Mouse (Mus musculus) CH12.LX (cell line): ENCODE measurements around the gene Dzip1l. TPM values are rescaled to one million over a fixed set of nuclear protein-coding genes. Genes with fewer than 3 reads are reported as not detected.

ENCODE experiments used
- DNase-seq: peaks from one replicate; pipeline ENCODE4 v3.0.0-alpha.2; 2013; ENCODE audit errors: extremely low read depth
- H3K27ac ChIP-seq: 2 replicates; pipeline ENCODE4 v1.5.1; 2012; ENCODE audit warnings: low read depth, mild to moderate bottlenecking, control low read depth, moderate library complexity; ENCODE audit not compliant: insufficient read depth
- H3K27me3 ChIP-seq: replicated peaks from 2 replicates; pipeline ENCODE3; 2012; ENCODE audit warnings: inconsistent platforms
- H3K36me3 ChIP-seq, 2 experiments: replicated peaks in 1 of 2; 2 replicates each; pipeline versions ENCODE3 to v1.6.1; 2012; ENCODE audit warnings: inconsistent platforms in 1 of 2, low read length in 1 of 2, mild to moderate bottlenecking in 1 of 2, mixed read lengths in 1 of 2, moderate library complexity in 1 of 2; ENCODE audit not compliant: control insufficient read depth in 1 of 2, insufficient read depth in 1 of 2
- H3K4me1 ChIP-seq, 2 experiments: 2 replicates each; pipeline ENCODE4 v1.6.1; 2012; ENCODE audit warnings: inconsistent platforms in 1 of 2, moderate library complexity in 1 of 2; ENCODE audit not compliant: insufficient read depth in 2 of 2, control insufficient read depth in 1 of 2
- H3K4me2 ChIP-seq: 2 replicates; pipeline ENCODE4 v1.6.1; 2012; ENCODE audit warnings: low read depth, mild to moderate bottlenecking, control low read depth; ENCODE audit not compliant: poor library complexity, insufficient read depth, severe bottlenecking
- H3K4me3 ChIP-seq, 3 experiments: fragments of 150-350 bp in 1 of 3; sonication (generic) in 1 of 3; replicated peaks in 1 of 3; 2 replicates each; pipeline versions ENCODE3 to v1.5.1; 2011 to 2012; ENCODE audit warnings: low read depth in 2 of 3, low read length in 2 of 3, mild to moderate bottlenecking in 2 of 3, moderate library complexity in 2 of 3, control low read depth in 1 of 3, improper control_type of control experiment in 1 of 3, inconsistent platforms in 1 of 3, mixed read lengths in 1 of 3; ENCODE audit not compliant: poor library complexity in 1 of 3
- H3K79me2 ChIP-seq: replicated peaks from 2 replicates; pipeline ENCODE4 v1.6.1; 2012; ENCODE audit warnings: mild to moderate bottlenecking, moderate library complexity; ENCODE audit not compliant: control insufficient read depth, poor library complexity, insufficient read depth, severe bottlenecking; ENCODE audit errors: extremely low read depth
- H3K9ac ChIP-seq: 2 replicates; pipeline ENCODE4 v1.6.1; 2012; ENCODE audit warnings: low read depth, mild to moderate bottlenecking, control low read depth, moderate library complexity; ENCODE audit not compliant: insufficient read depth
- H3K9me3 ChIP-seq: replicated peaks from 2 replicates; pipeline ENCODE3; 2012; ENCODE audit warnings: low read length, inconsistent platforms, mixed read lengths
- BHLHE40 ChIP-seq: IDR thresholded peaks from 2 replicates; pipeline ENCODE4 v1.6.1; 2011; ENCODE audit warnings: mild to moderate bottlenecking, low read depth, low read length, improper control_type of control experiment
- E2F4 ChIP-seq: IDR thresholded peaks from 2 replicates; pipeline ENCODE4 v1.6.1; 2011; ENCODE audit warnings: low read depth, low read length, improper control_type of control experiment; ENCODE audit not compliant: insufficient replicate concordance
- ETS1 ChIP-seq: conservative IDR thresholded peaks from 2 replicates; pipeline ENCODE4 v1.6.1; 2012; ENCODE audit warnings: low read depth, mild to moderate bottlenecking, inconsistent platforms, low read length, improper control_type of control experiment, moderate library complexity
- HCFC1 ChIP-seq: IDR thresholded peaks from 2 replicates; pipeline ENCODE4 v1.6.1; 2012; ENCODE audit warnings: low read depth, mild to moderate bottlenecking, inconsistent platforms, low read length, improper control_type of control experiment
- MEF2A ChIP-seq: IDR thresholded peaks from 2 replicates; pipeline ENCODE4 v1.6.1; 2014; ENCODE audit warnings: low read depth, mild to moderate bottlenecking, inconsistent platforms, low read length, improper control_type of control experiment, borderline replicate concordance
- MXI1 ChIP-seq: IDR thresholded peaks from 2 replicates; pipeline ENCODE4 v1.6.1; 2011; ENCODE audit warnings: mild to moderate bottlenecking, low read depth, low read length, improper control_type of control experiment
- NRF1 ChIP-seq: IDR thresholded peaks from 2 replicates; pipeline ENCODE4 v1.6.1; 2014; ENCODE audit warnings: low read depth, mild to moderate bottlenecking, inconsistent platforms, low read length, improper control_type of control experiment, moderate library complexity
- POLR2A ChIP-seq: IDR thresholded peaks from 2 replicates; pipeline ENCODE4 v1.6.1; 2011; ENCODE audit warnings: low read depth, mild to moderate bottlenecking, improper control_type of control experiment, low read length
- POLR2AphosphoS2 ChIP-seq: IDR thresholded peaks from 2 replicates; pipeline ENCODE4 v1.6.1; 2011; ENCODE audit warnings: low read depth, low read length, improper control_type of control experiment
- TBP ChIP-seq: conservative IDR thresholded peaks from 2 replicates; pipeline ENCODE4 v1.6.1; 2011; ENCODE audit warnings: low read depth, low read length, improper control_type of control experiment
- USF1 ChIP-seq: IDR thresholded peaks from 2 replicates; pipeline ENCODE4 v1.6.1; 2014; ENCODE audit warnings: low read depth, mild to moderate bottlenecking, inconsistent platforms, low read length, improper control_type of control experiment
- USF2 ChIP-seq: conservative IDR thresholded peaks from 2 replicates; pipeline ENCODE4 v1.6.1; 2011; ENCODE audit warnings: low read depth, low read length, improper control_type of control experiment
- dilution Hi-C: fragments of 300-500 bp; cut with MboI; formaldehyde crosslinking; loops from 2 replicates; pipeline ENCODE4 v1.14.3; 2020; ENCODE audit warnings: low sequenced_read_pairs; ENCODE audit not compliant: extremely low pct_unique_long_range_greater_than_20kb, extremely low pct_ligation_motif_present
- in situ Hi-C: fragments of 300-500 bp; cut with MboI; formaldehyde crosslinking; loops from 3 replicates; pipeline ENCODE4 v1.14.3; 2019; ENCODE audit warnings: low sequenced_read_pairs, low pct_ligation_motif_present, low pct_unique_long_range_greater_than_20kb, mixed read lengths
- polyA plus RNA-seq: library from polyadenylated mRNA; unstranded; fragments of >175 nt; gene quantifications from 2 replicates; pipeline ENCODE4 v1.2.1, GENCODE M21; 2012; ENCODE audit warnings: low read depth; ENCODE audit not compliant: insufficient read length
- total RNA-seq, 2 experiments: library from RNA; depleted of rRNA; stranded (reverse); fragments of 300-350 nt in 1 of 2; fragments of >200 nt in 1 of 2; gene quantifications; 2 replicates each; pipeline ENCODE4 v1.2.3; 2012 to 2014

The Dzip1l gene
- total and polyA plus RNA-seq, 3 experiments = not detected

DNA sequence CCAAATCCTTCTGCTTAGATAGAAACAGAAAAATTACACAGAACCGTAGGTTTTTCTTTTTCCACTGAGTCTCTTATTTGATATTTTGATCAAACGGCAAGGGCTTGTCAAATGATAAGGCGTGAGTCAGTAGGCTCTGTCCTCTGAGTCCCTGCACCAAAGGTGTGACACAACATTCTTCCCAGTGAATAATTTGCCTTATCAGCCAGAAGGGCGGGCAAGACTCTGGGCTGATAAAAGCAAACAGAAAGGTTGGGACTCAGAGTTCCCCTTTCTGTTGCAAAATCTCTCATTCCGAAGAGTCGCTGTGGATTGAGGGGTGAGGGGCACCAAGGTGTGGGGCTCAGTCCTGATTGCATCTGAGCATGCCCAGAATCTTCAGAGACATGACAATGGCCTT is 72.9 kb downstream of the Dzip1l start:
- no peaks in the 10 kb centered on the region for H3K36me3 ChIP-seq
- no peak overlapping the region for H3K4me2 ChIP-seq
- dilution Hi-C loops (no loop called here), in situ Hi-C loops (no loop called here)
- peaks cover 6% of the 10 kb centered on the region for H3K27me3 ChIP-seq
- no peaks in the 10 kb centered on the region for H3K79me2 ChIP-seq
- H3K9me3 ChIP-seq = peaks cover 7% of the 10 kb centered on the region
- DNase-seq = no peak
- H3K4me1 ChIP-seq = no peaks in the 10 kb centered on the region
- no peak for TF ChIP-seq MEF2A
- TF ChIP-seq MXI1 = no peak
- no peak for TF ChIP-seq BHLHE40
- TF ChIP-seq USF1 = no peak
- no peak for TF ChIP-seq NRF1
- TF ChIP-seq POLR2AphosphoS2 = no peak
- no peak for TF ChIP-seq E2F4
- no peak overlapping the region for H3K9ac ChIP-seq
- H3K27ac ChIP-seq = no peak overlapping the region
- H3K4me3 ChIP-seq = no peak overlapping the region

DNA sequence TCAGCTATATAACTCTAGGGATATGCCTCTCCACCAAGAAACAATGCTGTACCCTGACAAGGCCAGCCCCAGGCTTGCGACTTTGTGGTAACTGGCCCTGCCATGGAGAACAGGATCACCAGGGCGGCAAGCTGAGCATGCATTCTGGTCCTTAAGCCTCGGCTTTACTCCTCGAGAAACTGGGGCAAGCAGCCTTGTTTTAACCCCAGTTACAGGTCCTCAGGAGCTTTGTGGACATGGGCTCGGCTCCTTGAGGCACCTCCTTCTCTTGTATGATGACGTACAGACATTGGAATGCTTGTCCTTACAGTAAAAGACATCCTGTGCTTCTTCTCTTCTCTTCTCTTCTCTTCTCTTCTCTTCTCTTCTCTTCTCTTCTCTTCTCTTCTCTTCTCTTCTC is 74.4 kb downstream of the Dzip1l start:
- in situ Hi-C loops = no loop called here
- H3K9ac ChIP-seq = no peak overlapping the region
- dilution Hi-C loops = no loop called here

DNA sequence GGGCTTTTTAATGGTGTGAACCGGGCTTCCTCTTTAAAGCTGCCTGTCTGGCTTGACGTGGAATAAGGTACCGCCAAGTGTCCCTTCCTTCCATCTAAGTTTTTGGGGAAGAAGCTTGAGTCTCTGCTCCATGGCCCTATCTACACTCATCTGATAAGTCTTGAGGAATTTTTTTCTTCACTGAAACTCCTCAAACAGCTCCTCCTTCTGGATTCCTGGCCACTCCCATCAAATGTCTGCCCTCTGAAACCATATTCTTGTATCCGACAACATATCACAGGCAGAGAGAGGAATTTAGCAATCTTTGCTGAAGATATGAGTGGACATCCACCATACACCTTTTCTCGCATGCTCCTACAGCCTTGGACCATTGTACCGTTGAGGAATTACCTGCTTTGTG is 77.0 kb downstream of the Dzip1l start:
- no peaks in the 10 kb centered on the region for H3K79me2 ChIP-seq
- H3K4me3 ChIP-seq = no peak overlapping the region
- no peak overlapping the region for H3K27ac ChIP-seq
- in situ Hi-C loops = no loop called here
- no peaks in the 10 kb centered on the region for H3K36me3 ChIP-seq
- H3K9me3 ChIP-seq = peaks cover 4% of the 10 kb centered on the region
- peaks cover 16% of the 10 kb centered on the region for H3K27me3 ChIP-seq
- H3K9ac ChIP-seq = no peak overlapping the region
- no peaks in the 10 kb centered on the region for H3K4me1 ChIP-seq
- H3K4me2 ChIP-seq = no peak overlapping the region
- dilution Hi-C loops = no loop called here
- TF ChIP-seq POLR2A (no peak), USF2 (no peak), TBP (no peak), HCFC1 (no peak), NRF1 (no peak)
- DNase-seq = no peak

More for the DNA sequence above, 74.4 kb downstream of the Dzip1l start:
- no peaks in the 10 kb centered on the region for H3K4me1 ChIP-seq
- peaks cover 6% of the 10 kb centered on the region for H3K9me3 ChIP-seq
- TF ChIP-seq BHLHE40 = no peak
- TF ChIP-seq USF1 = no peak
- TF ChIP-seq MXI1 = no peak
- TF ChIP-seq ETS1 = no peak
- peaks cover 12% of the 10 kb centered on the region for H3K27me3 ChIP-seq
- H3K27ac ChIP-seq = no peak overlapping the region
- H3K36me3 ChIP-seq = no peaks in the 10 kb centered on the region
- H3K4me2 ChIP-seq = no peak overlapping the region
- DNase-seq = no peak
- no peak overlapping the region for H3K4me3 ChIP-seq
- no peaks in the 10 kb centered on the region for H3K79me2 ChIP-seq
